Mouse (Mus musculus): Measurements from ENCODE around the gene Brdt.

Gene Brdt

DNA sequence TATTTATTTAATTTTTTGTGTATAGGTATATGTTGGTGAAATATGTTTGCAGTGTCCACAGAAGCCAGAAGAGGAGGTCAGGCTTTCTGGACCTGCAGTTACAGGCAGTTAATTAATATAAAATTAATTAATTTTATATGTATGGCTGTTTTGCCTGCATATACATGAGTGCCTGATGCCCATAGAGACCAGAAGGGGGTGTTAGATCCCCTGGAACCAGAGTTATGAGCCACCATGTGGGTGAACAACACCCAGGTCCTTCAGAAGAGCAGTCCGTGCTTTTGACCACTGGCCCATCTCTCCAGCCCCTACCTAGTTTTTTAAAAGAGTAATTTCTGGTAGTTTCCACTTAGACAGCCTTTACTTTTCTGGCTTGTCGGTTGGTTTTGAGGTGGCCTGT is 81.3 kb downstream of the Brdt start:
- DNase-seq (ENCODE audit: low spot score in 2 of 2): no peak

GRCm38 (mm10) chr5:107415098-107415497 is 84.1 kb downstream of the Brdt start:
- DNase-seq (ENCODE audit: low spot score in 2 of 2): no peak

DNA sequence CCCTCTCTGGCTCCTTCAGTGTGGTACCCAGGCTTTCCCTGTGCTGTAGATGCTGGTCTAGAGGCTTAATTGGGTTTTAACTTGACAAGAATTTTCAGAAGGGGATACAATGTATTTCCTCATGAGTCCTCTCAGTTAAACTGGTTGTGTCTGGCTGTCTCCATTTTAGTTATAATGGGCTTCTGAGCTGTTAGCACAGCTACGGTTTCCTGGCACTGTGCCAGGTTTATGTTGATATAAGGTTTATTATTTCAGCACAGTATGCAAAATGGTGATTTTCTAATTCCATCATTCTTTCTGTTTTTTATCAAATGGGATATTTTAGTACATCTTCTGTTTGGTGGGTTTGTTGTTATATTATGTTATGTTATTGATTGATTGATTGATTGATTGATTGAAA is 90.7 kb downstream of the Brdt start:
- DNase-seq (ENCODE audit: low spot score in 2 of 2): no peak

DNA sequence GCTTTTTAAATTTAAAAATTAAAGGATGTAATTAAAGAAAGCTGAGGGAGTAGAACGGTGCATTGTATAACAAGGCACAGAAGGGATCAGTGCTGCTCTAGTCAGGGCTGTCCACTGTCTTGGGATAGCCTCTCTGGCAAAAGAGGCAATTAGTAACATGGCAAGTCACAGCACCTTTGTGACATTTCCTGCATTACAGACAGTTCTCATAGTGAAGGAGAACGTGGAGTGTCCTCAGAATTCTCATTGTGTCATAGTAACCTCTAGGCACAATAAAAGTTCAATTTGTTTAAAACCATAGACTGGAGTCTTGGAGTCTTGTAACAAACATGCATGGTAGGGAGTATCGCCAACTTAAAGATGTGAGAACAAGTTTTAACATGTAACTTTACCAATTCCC is 100.3 kb downstream of the Brdt start, which contains the start of gene Lpcat2b:
Gene Lpcat2b, plus strand, starts transcription at position 301 of the 400 bp plus-strand sequence.
- DNase-seq (ENCODE audit: low spot score in 2 of 2): no peak

DNA sequence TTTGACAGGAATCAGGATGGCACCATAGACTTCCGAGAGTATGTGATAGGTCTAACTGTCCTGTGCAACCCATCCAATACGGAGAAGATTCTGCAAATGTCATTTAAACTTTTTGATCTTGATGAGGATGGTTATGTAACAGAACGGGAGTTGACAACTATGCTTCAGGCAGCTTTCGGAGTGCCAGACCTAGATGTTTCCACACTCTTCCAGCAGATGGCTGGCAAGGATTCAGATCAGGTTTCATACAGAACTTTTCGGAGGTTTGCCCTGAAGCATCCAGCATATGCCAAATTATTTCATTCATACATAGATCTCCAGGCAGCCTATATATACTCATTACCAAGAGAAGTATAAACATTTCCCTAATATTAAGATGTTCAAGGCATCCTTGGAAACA is 103.0 kb downstream of the Brdt start:
- no peak for DNase-seq (ENCODE audit: low spot score in 2 of 2)

DNA sequence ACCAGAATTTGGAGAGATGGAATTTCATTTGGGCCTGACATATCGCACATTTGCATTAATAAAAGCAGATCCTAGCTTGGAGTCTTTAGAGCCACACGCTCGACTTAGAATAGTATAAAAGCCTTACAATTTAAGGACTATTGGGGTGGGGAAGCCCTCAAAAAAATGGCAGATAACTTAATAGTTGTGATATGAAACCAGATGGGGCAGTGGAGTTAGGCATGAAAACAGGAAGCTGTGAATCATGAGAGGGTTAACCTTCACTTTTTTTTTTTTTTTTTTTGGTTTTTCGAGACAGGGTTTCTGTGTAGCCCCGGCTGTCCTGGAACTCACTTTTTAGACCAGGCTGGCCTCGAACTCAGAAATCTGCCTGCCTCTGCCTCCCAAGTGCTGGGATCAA is 105.2 kb downstream of the Brdt start:
- DNase-seq (ENCODE audit: low spot score in 2 of 2): no peak

Measured in thymus, postnatal 10 days (tissue).